In genomic region chrX:53676943-53677342, GRCm38 (mm10) we compare ENCODE assay signal across 9 mouse cellular contexts. TPM values are rescaled to one million over a fixed set of nuclear protein-coding genes. Genes with fewer than 3 reads are reported as not detected.
DNase-seq lines count a peak whose midpoint lies in the region; ATAC-seq and TF ChIP-seq lines count a peak whose summit lies in the region.
"Not testable (repeated sequence)": the region's sequence is repeated elsewhere in the genome, so short reads cannot be mapped to it uniquely, and the experiment has no call there.
"Had no signal": no experiment of that assay in that cellular context is flagged by ENCODE, and none has a peak within 500 bp of the region (broad histone marks: within the 10 kb centered on the region; RNA-seq: fewer than 3 reads in every experiment).

No protein-coding gene starts in this region.

- intact Hi-C loops in left cerebral cortex, postnatal 4 days (cut with DNase I), result not testable (repeated sequence)

- not testable (repeated sequence) for H3K27ac ChIP-seq in forebrain, embryonic 16.5 days (ENCODE audit: low read length); heart, postnatal 0 days (ENCODE audit: low read depth); midbrain, embryonic 15.5 days

- H3K4me3 ChIP-seq in forebrain, embryonic 16.5 days (replicated peaks; ENCODE audit: low read length); heart, postnatal 0 days (ENCODE audit: low read depth, low read length); midbrain, embryonic 15.5 days: not testable (repeated sequence)

- not testable (repeated sequence) for H3K4me2 ChIP-seq in forebrain, embryonic 16.5 days (ENCODE audit: low read length); heart, postnatal 0 days (ENCODE audit: low read depth, low read length); midbrain, embryonic 15.5 days

- H3K27me3 ChIP-seq in forebrain, embryonic 16.5 days (replicated peaks; ENCODE audit: control insufficient read depth, insufficient read depth, low read length); heart, postnatal 0 days (ENCODE audit: control insufficient read depth, insufficient read depth, low read length); midbrain, embryonic 15.5 days (replicated peaks): not testable (repeated sequence)

- H3K9ac ChIP-seq in forebrain, embryonic 16.5 days (replicated peaks; ENCODE audit: low read depth, low read length); heart, postnatal 0 days (replicated peaks; ENCODE audit: low read depth, low read length); midbrain, embryonic 15.5 days: not testable (repeated sequence)

- not testable (repeated sequence) for H3K9me3 ChIP-seq in forebrain, embryonic 16.5 days (ENCODE audit: control insufficient read depth, low read length); heart, postnatal 0 days (replicated peaks; ENCODE audit: control insufficient read depth, low read length); midbrain, embryonic 15.5 days

- ATAC-seq in forebrain, embryonic 16.5 days, result peak; percentile 67
- not testable (repeated sequence) for ATAC-seq in heart, postnatal 0 days (ENCODE audit: insufficient read depth, low read depth)
- ATAC-seq in midbrain, embryonic 15.5 days (replicated peaks), result peak; percentile 74; the same call in 1 of the 2 replicates

- peak; percentile 54 for TF ChIP-seq CTCF in heart, postnatal 0 days (IDR thresholded peaks at IDR 0.05; ENCODE audit: low read depth)

- H3K36me3 ChIP-seq in forebrain, embryonic 16.5 days (ENCODE audit: control insufficient read depth, insufficient read depth); heart, postnatal 0 days (replicated peaks; ENCODE audit: control insufficient read depth, insufficient read depth, low read length); midbrain, embryonic 15.5 days (replicated peaks): not testable (repeated sequence)

- H3K4me1 ChIP-seq in forebrain, embryonic 16.5 days (replicated peaks; ENCODE audit: control insufficient read depth, insufficient read depth, low read length); heart, postnatal 0 days (ENCODE audit: control insufficient read depth, insufficient read depth); midbrain, embryonic 15.5 days: not testable (repeated sequence)

- TF ChIP-seq EP300 in heart, postnatal 0 days (IDR thresholded peaks at IDR 0.05; ENCODE audit: low read depth), result not testable (repeated sequence)

- WGBS in forebrain, embryonic 16.5 days, result 26% methylated on average over 2 of the region's 2 CpGs
- WGBS in heart, postnatal 0 days, result 17% methylated on average over 2 of the region's 2 CpGs
- WGBS in midbrain, embryonic 15.5 days, result 44% methylated on average over 2 of the region's 2 CpGs

- peak; percentile 74 to 77 for DNase-seq in adrenal gland, postnatal 36 days
- DNase-seq in heart, postnatal 0 days (ENCODE audit: low spot score), result not testable (repeated sequence)
- peak; percentile 60 to 87 for DNase-seq in kidney, postnatal 25 days
- DNase-seq in left cerebral cortex, postnatal 4 days, result peak; percentile 67
- DNase-seq in spleen, postnatal 10 days (ENCODE audit: low spot score in 2 of 2), result peak; percentile 48 to 71

RNA-seq across cellular contexts. Expression of gene Rtl8b, which starts 6.7 kb away (rescaled TPM):
- 100 to 1,000 TPM in 1 of 2 experiments, 10 to 100 TPM in 1; 85.5 to 112 TPM for total RNA-seq in adrenal gland, postnatal 36 days (2021)
- polyA plus RNA-seq in forebrain, embryonic 16.5 days (2015; fragmentation: Nextera tagmentation; extraction: Ambion mirVana), result 112 and 119 TPM in 2 replicates
- 191 and 261 TPM in 2 replicates for total RNA-seq in heart, postnatal 0 days (2014; rRNA removed; ENCODE audit: low replicate concordance)
- 97.1 and 102 TPM in 2 replicates for polyA plus RNA-seq in heart, postnatal 0 days (2015; fragmentation: Nextera tagmentation; extraction: Ambion mirVana)
- 100 to 1,000 TPM; 172 to 200 TPM for total RNA-seq in left cerebral cortex, postnatal 4 days (2021)
- polyA plus RNA-seq in midbrain, embryonic 15.5 days (2015; fragmentation: Nextera tagmentation; extraction: Ambion mirVana), result 192 and 194 TPM in 2 replicates

RNA-seq across cellular contexts. Expression of gene Rtl8a, which starts 33.5 kb away (rescaled TPM):
- 100 to 1,000 TPM; 161 to 191 TPM for total RNA-seq in adrenal gland, postnatal 36 days (2021)
- 146 and 154 TPM in 2 replicates for polyA plus RNA-seq in forebrain, embryonic 16.5 days (2015; fragmentation: Nextera tagmentation; extraction: Ambion mirVana)
- 121 and 177 TPM in 2 replicates for total RNA-seq in heart, postnatal 0 days (2014; rRNA removed; ENCODE audit: low replicate concordance)
- 121 and 122 TPM in 2 replicates for polyA plus RNA-seq in heart, postnatal 0 days (2015; fragmentation: Nextera tagmentation; extraction: Ambion mirVana)
- 100 to 1,000 TPM; 238 to 300 TPM for total RNA-seq in left cerebral cortex, postnatal 4 days (2021)
- polyA plus RNA-seq in midbrain, embryonic 15.5 days (2015; fragmentation: Nextera tagmentation; extraction: Ambion mirVana), result 231 and 240 TPM in 2 replicates

RNA-seq across cellular contexts. Expression of gene 4930502E18Rik, which starts 47.7 kb away (rescaled TPM):
- not detected for total RNA-seq in adrenal gland, postnatal 36 days (2021)
- polyA plus RNA-seq in forebrain, embryonic 16.5 days (2015; fragmentation: Nextera tagmentation; extraction: Ambion mirVana), result not detected in 2 replicates
- total RNA-seq in heart, postnatal 0 days (2014; rRNA removed; ENCODE audit: low replicate concordance), result not detected in 2 replicates
- 0.11 and 0.34 TPM in 2 replicates for polyA plus RNA-seq in heart, postnatal 0 days (2015; fragmentation: Nextera tagmentation; extraction: Ambion mirVana)
- total RNA-seq in left cerebral cortex, postnatal 4 days (2021), result under 1 TPM in 1 of 2 experiments, not detected in 1; 0.24 TPM
- 0.23 and 0.32 TPM in 2 replicates for polyA plus RNA-seq in midbrain, embryonic 15.5 days (2015; fragmentation: Nextera tagmentation; extraction: Ambion mirVana)
- total RNA-seq: gastrocnemius, postnatal 4 days had no signal
- polyA plus RNA-seq: urinary bladder, adult 2 months had no signal
